Mouse (Mus musculus) ES-E14 (cell line): ENCODE results near the gene Trpm8.

ENCODE experiments used
- CHD2 ChIP-seq: IDR thresholded peaks from 2 replicates; pipeline ENCODE4 v1.6.1; 2014; ENCODE audit warnings: mild to moderate bottlenecking, low read depth, low read length, inconsistent platforms
- HCFC1 ChIP-seq: IDR thresholded peaks from 2 replicates; pipeline ENCODE4 v1.6.1; 2012; ENCODE audit warnings: low read length, inconsistent platforms, borderline replicate concordance; ENCODE audit not compliant: insufficient read depth
- MAFK ChIP-seq: IDR thresholded peaks from 2 replicates; pipeline ENCODE4 v1.6.1; 2014; ENCODE audit warnings: mild to moderate bottlenecking, low read depth, low read length, inconsistent platforms; ENCODE audit not compliant: insufficient read depth
- ZC3H11A ChIP-seq: IDR thresholded peaks from 2 replicates; pipeline ENCODE4 v1.6.1; 2012; ENCODE audit warnings: low read depth, mild to moderate bottlenecking, inconsistent platforms, low read length, borderline replicate concordance
- ZNF384 ChIP-seq: IDR thresholded peaks from 2 replicates; pipeline ENCODE4 v1.6.1; 2012; ENCODE audit warnings: low read depth, low read length, inconsistent platforms

DNA sequence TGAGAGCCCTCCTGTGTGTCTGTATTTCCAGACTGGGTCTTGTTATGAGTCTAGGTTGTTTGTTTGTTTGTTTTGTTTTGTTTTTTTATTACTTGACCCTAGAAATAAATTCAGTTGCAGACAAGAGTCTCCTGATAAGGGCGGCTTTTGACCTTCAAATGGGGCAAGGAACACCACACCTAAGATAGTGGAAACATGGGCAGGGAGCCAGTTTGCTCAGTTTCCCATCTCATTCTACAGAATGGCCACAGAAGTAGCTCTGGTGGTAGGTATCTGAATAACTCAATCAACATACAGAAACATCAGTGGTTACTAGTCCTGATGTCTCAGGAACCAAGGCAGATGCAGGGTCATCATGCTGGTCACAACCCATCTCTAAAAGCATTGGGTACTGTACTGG is 17.2 kb downstream of the Trpm8 start:
- TF ChIP-seq CHD2 = no peak
- no peak for TF ChIP-seq MAFK
- no peak for TF ChIP-seq ZNF384
- no peak for TF ChIP-seq ZC3H11A
- TF ChIP-seq HCFC1 = no peak
